Mouse (Mus musculus) MN1 (cell line): ENCODE results near the gene Agtpbp1.
A peak's percentile ranks its signal among the peaks of the same experiment; 100 is the strongest.
"Not testable (repeated sequence)": the region's sequence is repeated elsewhere in the genome, so short reads cannot be mapped to it uniquely, and the experiment has no call there.

Experiments used
- DNase-seq: peaks from one replicate; pipeline ENCODE4 v3.0.0-alpha.2; 2016; ENCODE audit warnings: low spot score

The Agtpbp1 gene

DNA sequence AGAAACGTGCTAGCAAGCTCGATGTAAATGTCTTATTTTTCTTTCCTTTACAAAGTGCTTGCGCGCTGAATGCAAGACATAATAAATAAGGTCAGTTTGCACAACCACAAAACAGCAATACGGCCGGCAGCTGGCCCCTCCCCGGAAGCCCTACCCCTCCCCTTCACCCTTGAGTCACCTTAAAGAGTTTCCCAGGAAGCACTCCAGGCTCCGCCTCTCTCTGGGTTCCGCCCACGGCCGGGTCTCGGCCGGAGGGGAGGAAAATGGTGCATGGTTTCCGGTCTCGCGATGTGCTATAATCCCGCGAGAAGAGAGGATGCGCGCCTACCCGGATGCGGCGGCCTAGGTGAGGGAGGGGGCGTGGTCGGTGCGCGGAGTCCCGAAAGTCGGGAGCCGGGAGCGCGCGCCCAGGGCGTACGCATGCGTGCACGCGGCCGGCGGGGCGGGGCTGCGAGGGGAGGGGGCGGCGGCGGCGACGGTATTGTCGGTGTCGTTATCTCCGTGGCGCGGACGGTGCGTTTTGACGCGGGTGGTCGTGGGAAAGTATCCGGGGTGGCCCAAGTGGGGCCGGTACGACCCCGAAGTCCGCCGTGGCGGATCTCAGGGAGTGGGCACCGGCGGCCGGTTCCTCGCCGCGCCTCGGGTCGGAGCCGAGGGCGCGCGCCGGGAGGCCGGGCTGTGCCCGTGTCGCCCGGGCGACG is at the start of gene Agtpbp1, which contains the start of gene Naa35:
Gene Agtpbp1 (minus strand): TSS at position 281 of the 701 bp plus-strand sequence.
Gene Naa35 (plus strand): TSS at position 313 of the 701 bp plus-strand sequence.
- DNase-seq = peak; percentile 98

DNA sequence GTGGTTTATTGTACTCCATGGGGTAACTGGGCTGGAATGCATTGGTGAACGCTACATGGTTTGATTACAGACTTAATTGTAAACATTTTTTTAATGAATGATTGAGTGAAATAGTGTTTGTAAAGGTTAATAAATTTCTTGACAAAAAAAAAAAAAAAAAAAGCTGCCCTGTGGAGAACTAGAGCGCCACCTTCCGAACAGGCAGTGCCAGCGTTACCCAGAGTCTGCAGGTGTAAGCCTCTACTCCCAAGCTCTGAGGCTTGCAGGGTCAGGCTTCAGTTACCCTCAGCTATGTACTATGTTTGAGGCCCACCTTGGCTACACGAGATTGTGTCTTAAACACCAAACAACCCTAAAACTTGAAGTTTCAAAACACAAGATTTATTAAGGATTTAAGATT is 49.6 kb upstream of the Agtpbp1 start:
- DNase-seq = no peak

DNA sequence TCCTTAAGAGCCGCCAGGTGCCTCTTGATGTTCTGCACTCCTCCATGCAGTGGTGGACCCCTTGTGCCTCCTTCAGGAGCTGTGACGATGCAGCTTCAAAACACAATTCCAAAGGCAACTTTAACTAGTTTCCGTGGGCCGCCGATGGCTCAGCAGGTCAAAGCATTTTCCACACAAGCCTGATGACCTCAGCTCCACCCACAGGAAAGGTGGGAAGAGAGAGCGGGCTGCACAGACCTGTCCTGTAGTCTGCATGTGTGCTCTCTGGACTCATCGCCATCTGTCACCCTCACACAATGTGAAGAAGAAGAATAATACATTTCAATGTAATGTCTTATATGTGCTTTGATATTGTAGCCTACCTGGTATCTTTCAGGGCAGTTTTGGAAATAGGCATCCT is 41.7 kb upstream of the Agtpbp1 start:
- DNase-seq = no peak

DNA sequence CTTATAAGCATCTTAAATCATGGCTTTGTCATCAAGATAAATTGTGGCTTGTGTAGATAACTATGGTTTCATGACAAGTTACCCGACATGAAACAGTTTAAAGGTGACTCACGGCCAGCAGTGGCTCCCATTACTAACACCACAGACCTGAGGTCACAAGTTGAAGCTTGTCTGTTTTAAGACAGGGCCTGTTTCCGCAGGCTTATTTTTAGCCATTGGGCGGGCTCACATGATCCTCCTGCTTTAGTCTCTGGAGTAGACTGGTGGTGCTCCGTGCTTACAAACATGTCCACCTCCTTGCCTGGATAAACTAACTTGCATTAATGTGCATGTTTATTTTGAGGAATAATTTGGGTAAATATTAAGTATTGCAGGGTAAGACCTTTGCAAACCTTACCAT is 39.9 kb upstream of the Agtpbp1 start:
- no peak for DNase-seq

DNA sequence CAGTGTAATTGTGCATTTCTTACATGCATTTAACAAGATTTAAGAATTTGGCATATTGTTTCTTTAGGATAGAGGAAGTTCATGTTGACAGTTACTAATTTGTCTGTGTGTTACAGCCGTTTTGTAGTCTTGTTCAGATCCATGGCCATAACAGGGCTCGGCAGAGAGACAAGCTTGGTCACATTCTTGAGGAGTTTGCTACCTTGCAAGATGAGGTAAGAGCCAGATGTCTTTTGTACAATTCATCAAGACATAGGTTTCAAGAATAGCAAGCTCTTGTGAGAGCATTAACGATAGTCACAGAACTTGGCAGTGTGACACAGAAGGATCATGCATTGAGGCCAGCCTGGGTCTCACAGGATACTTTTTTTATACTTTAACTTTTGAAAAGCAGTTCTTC is 39.4 kb upstream of the Agtpbp1 start:
- no peak for DNase-seq

DNA sequence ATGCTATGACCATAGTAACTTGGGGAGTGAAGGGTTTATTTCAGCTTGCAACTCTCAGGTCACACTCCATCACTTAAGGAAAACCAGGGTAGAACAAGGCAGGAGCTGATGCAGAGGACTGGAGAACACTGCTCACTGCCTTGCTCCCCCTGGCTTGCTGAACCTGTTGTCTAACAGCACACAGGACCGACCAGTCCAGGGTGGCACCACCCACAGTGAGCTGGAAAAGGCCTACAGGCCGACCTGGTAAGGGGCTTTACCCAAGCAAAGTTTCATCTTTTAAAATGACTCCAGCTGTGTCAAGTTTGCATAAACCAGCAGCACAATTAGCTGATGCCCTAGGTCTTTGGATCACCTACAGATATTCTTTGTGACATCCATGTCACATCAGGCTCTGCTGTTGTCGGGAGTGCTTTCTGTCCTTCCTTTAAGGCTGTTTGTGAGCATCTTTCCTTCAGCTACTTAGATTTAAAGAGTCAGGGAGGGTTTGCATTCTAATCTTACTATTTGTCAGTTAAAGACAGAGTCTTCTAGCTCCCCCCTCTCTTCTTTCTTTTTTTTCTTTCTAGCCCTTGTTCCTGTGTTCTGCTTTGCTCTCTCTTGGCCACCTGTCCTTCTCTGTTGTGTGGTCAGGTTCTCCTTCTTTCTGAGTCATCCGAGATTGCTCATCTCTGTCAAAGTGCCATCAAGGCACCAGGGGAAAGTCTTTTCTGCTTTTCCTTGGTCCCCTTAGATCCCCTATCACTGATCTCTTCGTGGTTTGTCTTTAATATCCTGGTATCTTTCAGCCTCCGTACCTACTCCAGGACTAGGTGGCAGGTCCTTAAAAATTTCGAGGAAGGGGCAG is 36.8 kb upstream of the Agtpbp1 start:
- DNase-seq = no peak

DNA sequence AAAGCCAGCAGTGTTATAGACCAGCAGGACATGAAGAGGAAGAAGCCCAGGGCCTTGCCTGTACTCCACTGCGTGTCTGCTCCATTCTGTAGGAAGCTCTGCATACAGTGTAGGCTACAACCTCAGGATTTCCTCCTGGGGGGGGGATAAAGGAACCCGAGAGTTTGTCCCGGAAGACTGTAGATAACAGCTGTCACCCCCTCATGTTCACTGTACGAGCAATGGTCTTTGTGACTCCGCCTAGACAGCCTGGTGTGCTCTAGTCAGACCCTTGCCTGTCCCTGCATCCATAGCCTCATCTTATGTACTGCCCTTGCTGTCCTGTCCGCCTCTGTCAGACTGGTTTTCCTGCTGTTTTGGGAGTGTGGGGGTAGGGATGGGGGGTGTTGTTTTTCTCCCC is 33.4 kb upstream of the Agtpbp1 start:
- no peak for DNase-seq

DNA sequence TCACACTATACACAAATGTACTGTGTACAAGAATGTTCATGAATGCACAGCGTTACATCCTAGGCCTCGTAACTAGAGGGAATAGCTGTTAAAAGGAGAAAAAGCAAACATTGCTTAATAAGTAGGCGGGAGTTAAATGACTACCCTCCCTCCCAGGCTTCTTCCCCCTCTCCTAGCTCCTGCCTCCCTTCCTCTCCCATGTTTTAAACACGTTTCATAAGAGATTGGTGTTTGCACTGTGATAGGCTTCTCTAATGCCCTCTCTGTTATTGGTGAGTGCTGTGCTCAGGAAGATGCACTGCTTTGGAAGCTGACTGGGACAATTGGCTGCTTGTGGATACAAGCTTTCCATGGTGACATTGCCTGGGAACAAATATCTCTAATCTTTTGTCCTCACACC is 30.5 kb upstream of the Agtpbp1 start:
- no peak for DNase-seq

DNA sequence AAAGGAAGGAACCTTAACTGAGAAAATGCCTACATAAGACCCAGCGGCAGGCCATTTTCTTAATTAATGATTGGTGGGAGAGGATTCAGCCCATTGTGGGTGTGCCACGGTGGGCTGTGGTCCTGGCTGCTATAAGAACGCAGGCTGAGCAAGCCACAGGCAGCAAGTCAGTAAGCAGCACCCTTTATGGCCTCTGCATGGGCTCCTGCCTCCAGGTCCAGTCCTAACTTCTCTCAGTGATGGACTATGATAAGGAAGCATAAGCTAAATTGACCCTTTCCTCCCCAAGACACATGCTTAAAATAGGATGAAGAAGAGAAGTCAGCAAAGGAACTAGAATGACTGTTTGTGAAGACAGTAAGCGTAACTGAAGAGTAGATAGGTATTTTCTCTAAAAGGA is 30.1 kb upstream of the Agtpbp1 start:
- no peak for DNase-seq

DNA sequence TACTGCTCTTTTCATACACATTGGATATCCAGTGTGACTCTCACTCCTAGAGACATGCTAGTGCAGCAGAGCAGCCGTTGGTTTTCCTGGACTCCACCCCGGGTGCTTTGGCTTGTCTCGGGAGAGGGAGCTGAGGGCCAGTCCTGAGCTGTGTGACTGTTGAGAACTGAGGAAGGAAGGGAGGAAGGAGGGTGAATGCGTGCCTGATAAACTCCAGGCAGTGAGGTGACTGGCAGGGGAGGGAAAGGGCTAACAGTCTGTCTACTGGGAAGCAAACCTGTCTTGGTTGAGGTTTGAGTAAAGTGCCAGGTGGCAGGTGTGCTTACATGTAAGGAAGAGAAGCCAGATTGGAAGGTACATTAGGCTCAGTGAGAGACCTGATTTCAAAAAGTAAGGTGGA is 28.8 kb upstream of the Agtpbp1 start:
- no peak for DNase-seq

DNA sequence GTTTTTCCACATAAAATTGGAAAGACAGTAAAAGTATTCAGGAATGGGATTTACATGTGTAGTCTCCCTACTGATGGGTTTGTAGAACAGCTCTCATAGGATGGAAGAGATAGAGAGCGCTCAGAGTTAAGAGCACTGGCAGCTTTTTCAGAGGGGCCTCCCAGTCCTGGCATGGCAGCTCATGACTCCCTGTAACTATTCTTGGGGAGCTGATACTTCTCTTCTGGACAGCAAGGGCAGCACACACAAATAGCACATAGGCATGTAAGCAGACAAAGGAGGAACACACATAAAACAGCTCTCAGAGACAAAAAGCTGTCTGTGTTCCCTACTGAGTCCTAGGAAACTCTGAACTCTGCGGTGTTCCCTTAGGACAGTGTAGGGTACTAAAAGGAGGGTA is 25.4 kb upstream of the Agtpbp1 start:
- no peak for DNase-seq

DNA sequence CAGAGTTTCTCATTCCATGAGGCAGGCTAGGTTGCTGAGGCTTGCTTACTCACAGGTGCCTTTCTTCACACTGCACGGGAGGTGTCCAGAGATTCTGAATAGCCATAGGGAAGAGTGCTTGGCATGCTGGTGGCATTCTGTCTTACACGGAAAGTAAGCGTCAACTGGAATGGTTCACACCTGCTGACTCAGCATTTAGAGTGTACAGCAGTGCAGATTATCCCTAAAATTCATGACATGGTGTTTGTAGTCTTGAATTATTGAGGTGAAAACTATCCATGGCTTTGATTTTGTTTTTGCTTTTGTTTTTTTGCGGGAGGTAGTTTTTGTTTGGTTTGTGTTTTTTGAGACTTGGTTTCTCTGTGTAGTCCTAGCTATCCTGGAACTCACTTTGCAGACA is 24.9 kb upstream of the Agtpbp1 start:
- DNase-seq = no peak

DNA sequence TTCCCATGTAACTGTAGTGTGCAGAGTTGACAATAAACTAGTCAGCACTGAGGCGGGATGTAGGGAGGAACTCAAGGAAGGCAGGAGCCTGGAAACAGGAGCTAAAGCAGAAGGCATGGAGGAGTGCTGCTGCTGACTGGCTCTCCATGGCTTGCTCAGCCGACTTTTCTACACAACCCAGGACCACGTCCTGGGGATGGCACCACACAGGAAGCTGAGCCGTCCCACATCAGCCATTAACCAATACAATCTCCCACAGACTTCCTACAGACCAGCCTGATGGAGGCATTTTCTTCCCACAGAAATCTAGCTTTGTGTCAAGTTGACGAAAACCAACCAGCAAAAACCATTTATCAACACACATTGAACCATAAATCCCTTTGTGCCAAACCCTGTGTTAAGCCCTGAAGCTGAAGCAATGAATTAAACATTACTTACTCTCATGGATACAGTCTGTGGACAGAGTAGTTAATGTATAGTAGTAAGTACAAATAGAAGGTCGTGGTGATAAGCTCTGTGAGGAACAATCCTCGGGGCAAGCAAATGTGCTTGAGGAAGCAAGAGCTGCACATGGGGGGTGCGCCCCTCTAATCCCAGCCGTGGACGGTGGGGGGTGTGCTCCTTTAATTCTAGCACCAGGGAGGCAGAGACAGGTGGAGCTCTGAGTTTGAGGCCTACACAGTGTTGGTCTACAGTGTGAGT is 20.3 kb upstream of the Agtpbp1 start:
- DNase-seq = no peak

DNA sequence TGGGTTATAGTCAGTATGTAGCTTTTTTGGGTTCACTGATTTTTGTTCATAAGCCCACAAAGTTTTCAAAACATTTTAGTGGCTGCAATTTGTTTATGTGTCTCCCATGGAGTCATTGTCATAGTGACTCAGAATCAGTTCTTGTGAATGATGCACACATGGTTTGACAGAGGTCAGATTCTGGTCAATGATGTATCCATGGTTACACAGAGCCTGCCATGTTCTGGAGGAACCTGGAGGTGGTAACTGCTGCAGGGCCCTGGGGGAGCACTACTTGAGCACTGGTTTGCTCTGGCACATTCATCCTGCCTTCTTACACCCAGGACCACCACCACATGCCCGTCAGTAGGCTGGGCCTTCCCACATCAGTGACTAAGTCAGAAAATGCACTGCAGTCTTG is 19.5 kb upstream of the Agtpbp1 start:
- no peak for DNase-seq

DNA sequence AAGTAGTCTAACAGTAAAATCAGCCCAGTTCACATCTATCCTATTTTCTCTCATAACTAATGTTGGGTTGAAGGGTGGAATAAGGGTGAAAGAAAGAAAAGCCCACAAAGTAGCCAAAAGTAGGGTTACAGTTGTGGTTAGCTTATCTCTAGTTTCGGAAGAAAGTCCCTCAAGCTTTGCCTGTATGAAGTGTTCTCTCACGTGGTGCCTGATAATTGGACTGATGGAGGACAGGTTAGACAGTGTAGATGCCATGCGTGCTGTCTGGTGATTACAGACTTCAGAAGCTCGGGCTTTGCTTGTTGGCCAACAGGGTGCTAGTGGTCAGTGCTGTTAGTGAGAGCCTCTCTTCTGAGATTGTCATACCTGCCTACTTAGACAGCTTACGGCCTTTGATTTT is 18.1 kb upstream of the Agtpbp1 start:
- no peak for DNase-seq

DNA sequence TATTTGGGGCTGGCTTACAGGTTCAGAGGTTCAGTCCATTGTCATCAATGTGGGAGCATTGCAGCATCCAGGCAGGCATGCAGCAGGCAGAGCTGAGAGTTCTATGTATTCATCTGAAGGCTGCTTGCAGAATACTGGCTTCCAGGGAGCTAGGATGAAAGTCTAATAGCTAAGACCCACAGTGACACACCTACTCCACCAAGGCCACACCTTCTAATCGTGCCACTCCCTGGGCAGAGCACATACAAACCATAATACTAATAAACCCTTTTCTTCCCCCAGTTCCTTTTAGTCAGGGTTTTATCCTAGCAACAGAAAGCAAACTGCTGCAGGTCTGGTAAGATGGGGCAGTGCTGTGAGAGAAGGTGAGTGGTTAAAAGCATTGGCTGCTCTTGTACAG is 7.6 kb upstream of the Agtpbp1 start:
- DNase-seq = no peak

DNA sequence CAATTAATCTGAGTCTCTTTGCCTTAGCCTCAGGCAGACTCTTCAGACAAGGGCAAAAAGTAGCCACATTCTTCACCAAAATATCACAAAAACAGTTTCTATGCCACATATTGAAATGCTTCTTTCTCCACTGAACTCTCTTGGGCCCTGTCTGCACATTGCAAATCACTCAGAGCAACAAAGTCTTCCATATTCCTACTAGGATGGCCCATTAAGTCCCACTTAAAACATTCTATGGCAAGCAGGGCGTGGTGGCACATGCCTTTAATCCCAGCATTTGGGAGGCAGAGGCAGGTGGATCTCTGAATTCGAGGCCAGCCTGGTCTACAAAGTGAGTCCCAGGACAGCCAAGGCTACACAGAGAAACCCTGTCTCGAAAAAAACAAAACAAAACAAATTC is 7.0 kb upstream of the Agtpbp1 start:
- not testable (repeated sequence) for DNase-seq

DNA sequence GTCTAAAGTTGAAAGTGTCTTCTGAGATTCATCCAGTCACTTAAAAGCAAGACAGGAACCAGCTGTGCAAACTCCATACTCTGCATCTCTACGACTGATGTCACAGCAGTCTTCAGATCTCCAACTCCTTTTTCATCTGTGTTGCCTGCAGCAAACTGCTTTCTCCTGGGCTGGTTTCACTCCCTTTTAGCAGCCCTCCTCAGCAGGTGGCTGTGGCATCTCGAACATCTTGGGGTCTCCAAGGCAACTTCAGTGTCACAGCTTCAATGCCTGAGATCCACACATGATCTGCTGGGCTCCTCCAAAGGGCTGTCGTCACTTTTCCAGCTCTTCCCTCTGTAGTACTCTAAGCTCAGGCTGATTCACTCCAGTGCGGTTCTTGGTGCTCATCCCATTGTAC is 5.7 kb upstream of the Agtpbp1 start:
- no peak for DNase-seq

DNA sequence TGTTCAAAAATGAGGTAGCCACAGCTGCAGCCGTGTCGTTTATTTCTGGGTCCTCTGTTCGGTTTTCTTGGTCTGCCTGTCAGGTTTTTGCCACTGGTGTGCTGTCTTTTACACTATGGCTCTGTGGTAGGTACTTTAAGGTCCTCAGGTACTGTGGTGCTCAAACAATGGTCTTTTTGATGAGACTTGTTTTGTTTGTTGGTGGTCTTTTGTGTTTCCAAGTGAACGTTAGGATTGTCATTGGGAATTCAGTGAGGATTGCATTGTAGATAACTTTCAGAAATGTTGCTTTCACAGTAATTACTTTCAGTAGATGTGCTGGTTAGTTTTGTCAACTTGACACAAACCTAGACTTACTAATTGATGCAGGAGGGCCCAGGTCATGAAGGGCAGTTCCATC is 4.6 kb upstream of the Agtpbp1 start:
- no peak for DNase-seq

DNA sequence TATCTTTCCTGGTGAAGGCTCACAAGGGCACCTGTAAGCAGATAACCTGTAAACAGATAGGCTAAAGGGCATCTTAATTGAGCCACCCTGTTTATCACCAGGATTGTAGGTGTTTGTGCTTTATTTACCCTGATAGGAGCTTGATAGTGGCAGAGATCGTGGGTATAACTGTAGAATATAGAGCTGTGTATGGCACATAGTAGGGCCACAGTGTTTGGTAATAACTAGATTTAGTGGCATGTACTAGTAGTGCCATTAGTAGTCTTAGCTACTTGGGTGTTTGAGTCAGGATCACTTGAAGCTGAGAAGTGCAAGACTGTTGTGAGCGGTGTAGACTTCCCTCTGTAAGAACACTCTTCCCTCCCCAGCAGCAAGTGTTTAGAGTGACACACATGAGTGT is 2.2 kb upstream of the Agtpbp1 start:
- no peak for DNase-seq

DNA sequence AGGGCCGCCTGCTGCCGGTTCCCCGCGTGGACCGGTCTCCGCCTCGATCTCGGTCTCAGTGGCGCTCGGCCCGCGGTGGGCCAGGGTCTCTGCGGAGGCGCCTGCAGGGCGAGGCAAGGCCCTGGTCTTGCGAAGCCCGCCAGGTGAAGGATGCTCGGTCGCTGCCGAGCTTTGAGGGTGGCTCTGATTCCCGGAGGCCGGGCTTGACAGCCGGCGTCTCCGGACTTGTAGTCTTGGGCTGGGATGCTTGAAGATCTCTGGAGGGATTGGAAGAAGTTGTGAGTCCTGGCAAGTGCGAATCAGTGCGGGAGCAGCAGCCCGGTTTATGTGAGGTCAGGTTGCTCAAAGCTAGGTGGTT is 600 bp upstream of the Agtpbp1 start:
- DNase-seq = peak; percentile 47

DNA sequence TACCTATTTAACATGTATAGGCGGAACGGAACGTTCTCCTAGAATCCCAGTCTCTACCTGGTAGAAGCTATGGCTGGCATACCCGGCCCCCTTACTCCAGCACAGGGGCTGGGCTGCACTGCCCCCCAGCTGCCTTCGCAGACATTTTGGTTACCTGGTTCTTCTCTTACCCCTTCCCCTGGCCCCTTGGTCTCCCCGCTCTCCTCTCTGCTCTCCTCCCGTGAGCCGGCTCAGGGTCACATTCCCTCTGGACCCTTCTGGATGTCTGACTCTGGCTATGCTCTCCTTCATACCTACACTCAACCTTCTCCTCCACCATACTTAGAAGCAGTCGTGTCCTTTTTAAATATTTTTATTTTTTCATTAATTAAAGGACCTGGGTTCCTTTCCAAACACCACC is 546 bp downstream of the Agtpbp1 start:
- DNase-seq = peak; percentile 50

DNA sequence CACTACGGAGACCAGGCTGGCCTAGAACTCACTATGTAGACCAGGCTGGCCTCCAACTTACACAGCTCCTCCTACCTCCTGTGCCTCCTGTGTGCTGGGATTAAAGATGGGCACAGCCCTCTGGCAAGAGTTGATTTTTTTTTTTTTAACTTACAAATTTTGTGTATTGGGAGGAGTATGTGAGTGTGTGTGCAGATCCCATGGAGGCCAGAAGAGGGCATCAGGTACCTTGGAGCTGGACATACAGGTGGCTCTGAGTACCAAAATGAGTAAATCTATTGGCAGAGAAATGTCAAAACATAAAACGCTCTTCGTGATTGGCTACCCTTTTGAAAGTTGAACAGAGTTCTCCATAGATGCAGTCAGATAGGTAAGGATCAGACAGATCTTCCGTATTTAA is 4.1 kb downstream of the Agtpbp1 start:
- no peak for DNase-seq
